Mouse (Mus musculus) hindbrain, postnatal 0 days (tissue): ENCODE data around the gene Gramd2. TPM values are rescaled to one million over a fixed set of nuclear protein-coding genes. Genes with fewer than 3 reads are reported as not detected.
"Not testable (repeated sequence)": the region's sequence is repeated elsewhere in the genome, so short reads cannot be mapped to it uniquely, and the experiment has no call there.

Experiments
- ATAC-seq: fragments of 200-750 bp; cut with Nextera tagmentation; 2 replicates; pipeline ENCODE4 v1.8.0; 2017; ENCODE audit warnings: mild to moderate bottlenecking, moderate TSS enrichment, moderate library complexity
- DNase-seq: peaks from one replicate; pipeline ENCODE4 v3.0.0-alpha.2; 2015; ENCODE audit warnings: low spot score
- H3K27ac ChIP-seq: fragments of 300-500 bp; sonication (generic); 2 replicates; pipeline ENCODE4 v1.5.1; 2014; ENCODE audit warnings: mild to moderate bottlenecking
- H3K27me3 ChIP-seq: fragments of 300-500 bp; sonication (generic); 2 replicates; pipeline ENCODE4 v1.6.1; 2014; ENCODE audit warnings: low read length, mixed read lengths; ENCODE audit not compliant: insufficient read depth
- H3K36me3 ChIP-seq: fragments of 300-500 bp; sonication (generic); 2 replicates; pipeline ENCODE4 v1.6.1; 2014; ENCODE audit warnings: low read length, mixed read lengths; ENCODE audit not compliant: insufficient read depth
- H3K4me1 ChIP-seq: fragments of 300-500 bp; sonication (generic); 2 replicates; pipeline ENCODE4 v1.6.1; 2014; ENCODE audit warnings: antibody characterized with exemption, low read length, mixed read lengths; ENCODE audit not compliant: insufficient read depth
- H3K4me2 ChIP-seq: fragments of 300-500 bp; sonication (generic); 2 replicates; pipeline ENCODE4 v1.6.1; 2014; ENCODE audit warnings: low read depth, mild to moderate bottlenecking, low read length, moderate library complexity, mixed read lengths
- H3K4me3 ChIP-seq: fragments of 300-500 bp; sonication (generic); 2 replicates; pipeline ENCODE4 v1.5.1; 2014; ENCODE audit warnings: low read length
- H3K9ac ChIP-seq: fragments of 300-500 bp; sonication (generic); replicated peaks from 2 replicates; pipeline ENCODE4 v1.6.1; 2014; ENCODE audit warnings: mild to moderate bottlenecking, low read length, moderate library complexity, mixed read lengths
- H3K9me3 ChIP-seq: fragments of 300-500 bp; sonication (generic); 2 replicates; pipeline ENCODE4 v1.6.1; 2016; ENCODE audit warnings: low read length, mixed read lengths
- CTCF ChIP-seq: IDR thresholded peaks from 2 replicates; pipeline ENCODE4 v1.5.1; 2016; ENCODE audit warnings: antibody characterized with exemption, control low read depth, low read depth
- WGBS: fragments of 180-500 bp; shearing (Covaris S2); extraction: QIAGEN DNeasy Blood & Tissue Kit; methylation state at CpG from one replicate; pipeline ENCODE4 v1.1.7; 2014; 5-methylcytosine and 5-hydroxymethylcytosine counted together
- polyA plus RNA-seq: library from polyadenylated mRNA; unstranded; fragments of >200 nt; fragmentation: Nextera tagmentation; extraction: Ambion mirVana; gene quantifications from 2 replicates; pipeline ENCODE4 v1.2.1, GENCODE M21; 2015
- total RNA-seq: library from RNA; depleted of rRNA; stranded (reverse); fragments of >200 nt; gene quantifications from 2 replicates; pipeline ENCODE4 v1.2.3, GENCODE M21; 2014

Gramd2 gene
- total and polyA plus RNA-seq, 2 experiments from 2014 or later, result 2.9 to 5.0 TPM

GRCm38 (mm10) chr9:59748969-59749368, 69.0 kb downstream of the Gramd2 start:
- no peak for TF ChIP-seq CTCF
- H3K27ac ChIP-seq, result no peak overlapping the region
- H3K36me3 ChIP-seq, result no peaks in the 10 kb centered on the region
- H3K4me3 ChIP-seq, result no peak overlapping the region
- H3K27me3 ChIP-seq, result no peaks in the 10 kb centered on the region
- ATAC-seq, result no peak
- no peaks in the 10 kb centered on the region for H3K9me3 ChIP-seq
- DNase-seq, result no peak
- H3K9ac ChIP-seq, result no peak overlapping the region
- WGBS, result 84% methylated on average over 11 of the region's 11 CpGs
- no peak overlapping the region for H3K4me2 ChIP-seq
- no peaks in the 10 kb centered on the region; the same call in 1 of the 2 replicates for H3K4me1 ChIP-seq

GRCm38 (mm10) chr9:59749581-59750265, 69.8 kb downstream of the Gramd2 start:
- Histone ChIP-seq H3K4me3 (peak overlapping the region; percentile 95), H3K9ac (peak overlapping the region; percentile 61), H3K36me3 (no peaks in the 10 kb centered on the region), H3K27me3 (no peaks in the 10 kb centered on the region), H3K4me2 (peak overlapping the region; percentile 61), H3K9me3 (no peaks in the 10 kb centered on the region), H3K27ac (peak overlapping the region; percentile 88), H3K4me1 (no peaks in the 10 kb centered on the region; the same call in 1 of the 2 replicates)
- ATAC-seq, result no peak
- DNase-seq, result peak; percentile 7
- no peak for TF ChIP-seq CTCF
- WGBS, result 33% methylated on average over 12 of the region's 12 CpGs

DNA sequence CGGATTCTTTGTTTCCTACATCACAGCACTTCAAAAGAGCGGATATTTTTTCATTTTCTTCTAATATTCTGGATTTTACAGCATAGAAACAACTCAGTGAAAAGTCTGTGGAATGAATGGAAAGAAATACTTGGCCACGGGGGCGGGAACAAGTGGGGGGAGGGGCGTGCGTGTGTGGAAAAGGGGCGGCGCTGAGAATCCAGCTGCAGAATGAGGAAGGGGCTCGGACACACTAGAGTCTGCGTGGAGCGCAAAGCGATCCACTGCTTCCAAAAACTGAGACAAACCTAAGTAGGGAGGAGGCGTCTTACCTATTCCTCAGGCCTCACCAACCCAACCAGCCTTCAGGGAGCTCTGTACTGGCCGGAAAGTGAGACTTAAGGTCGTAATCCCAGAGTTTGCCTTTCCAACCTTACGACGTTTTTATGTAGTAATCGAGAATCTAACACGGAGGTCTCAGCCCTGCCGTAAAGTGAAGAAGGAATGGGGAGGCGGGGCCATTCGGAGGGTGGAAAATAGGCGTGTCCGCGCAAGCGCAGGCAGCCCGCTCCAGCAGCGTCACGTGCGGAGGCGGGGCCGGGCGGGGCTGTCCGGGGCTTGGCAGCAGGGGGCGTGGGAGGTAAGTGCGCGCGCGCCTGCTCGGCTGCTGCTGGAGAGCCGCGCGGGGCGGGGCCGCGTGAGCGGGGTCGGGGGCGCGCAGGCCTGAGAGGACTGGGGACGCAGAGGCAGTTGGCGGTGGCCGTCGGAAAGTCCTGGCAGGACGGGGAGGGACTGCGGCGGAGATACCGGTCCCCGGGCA, 70.5 kb downstream of the Gramd2 start, which contains the start of the genes Senp8 and Myo9a:
Gene Senp8 (minus strand): TSS at position 444 of the 799 bp plus-strand sequence.
Gene Myo9a (plus strand): TSS at position 630 of the 799 bp plus-strand sequence.
- ATAC-seq (peak; percentile 96), DNase-seq (peak; percentile 99)
- peak within 1 kb of the TSS; percentile 92 for H3K27ac ChIP-seq
- TF ChIP-seq CTCF, result no peak
- H3K9me3 ChIP-seq, result no peaks in the 10 kb centered on the region
- H3K4me1 ChIP-seq, result no peaks in the 10 kb centered on the region; the same call in 1 of the 2 replicates
- peak within 1 kb of the TSS; percentile 95 for H3K4me3 ChIP-seq
- H3K4me2 ChIP-seq, result peak within 1 kb of the TSS; percentile 70
- no peaks in the 10 kb centered on the region for H3K36me3 ChIP-seq
- no peaks in the 10 kb centered on the region for H3K27me3 ChIP-seq
- WGBS, result 1% methylated on average over 57 of the region's 59 CpGs
- H3K9ac ChIP-seq, result peak within 1 kb of the TSS; percentile 93

GRCm38 (mm10) chr9:59751066-59751581, 71.2 kb downstream of the Gramd2 start:
- TF ChIP-seq CTCF, result no peak
- Histone ChIP-seq H3K27me3 (no peaks in the 10 kb centered on the region), H3K9ac (peak overlapping the region; percentile 93), H3K4me1 (no peaks in the 10 kb centered on the region; the same call in 1 of the 2 replicates), H3K4me2 (peak overlapping the region; percentile 70), H3K9me3 (no peaks in the 10 kb centered on the region), H3K4me3 (peak overlapping the region; percentile 95), H3K27ac (peak overlapping the region; percentile 92), H3K36me3 (no peaks in the 10 kb centered on the region)
- DNase-seq (peak; percentile 61), ATAC-seq (peak; percentile 94)
- WGBS, result 0% methylated on average over 33 of the region's 49 CpGs

DNA sequence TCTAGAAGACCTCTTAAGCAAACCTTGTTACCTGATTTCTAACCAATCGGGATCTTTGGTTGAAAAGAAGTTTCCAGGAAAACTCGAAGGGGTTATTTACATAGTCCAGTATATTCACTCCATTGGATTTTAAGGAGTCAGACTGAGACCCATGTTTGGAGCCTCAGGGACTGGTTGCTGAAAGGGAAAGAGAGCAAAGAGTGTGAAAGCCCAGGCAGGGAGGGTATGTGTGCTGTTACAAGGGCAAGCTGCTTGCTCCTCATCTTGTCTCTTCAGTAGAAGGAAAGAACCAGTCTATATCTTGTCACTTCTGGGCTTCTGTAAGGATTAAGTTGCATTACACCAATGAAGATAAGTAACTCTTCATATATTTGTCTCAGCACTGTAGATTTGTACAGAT, 72.0 kb downstream of the Gramd2 start:
- no peak for ATAC-seq
- H3K27ac ChIP-seq, result peak overlapping the region; percentile 92; the same call in 1 of the 2 replicates

GRCm38 (mm10) chr9:59755199-59755598, 75.3 kb downstream of the Gramd2 start:
- no peak overlapping the region for H3K27ac ChIP-seq
- no peak for TF ChIP-seq CTCF
- no peak for ATAC-seq
- no peaks in the 10 kb centered on the region for H3K4me1 ChIP-seq
- no peak for DNase-seq
- H3K36me3 ChIP-seq, result no peaks in the 10 kb centered on the region
- no peak overlapping the region for H3K4me3 ChIP-seq
- no peak overlapping the region for H3K4me2 ChIP-seq
- no peak overlapping the region for H3K9ac ChIP-seq
- H3K9me3 ChIP-seq, result no peaks in the 10 kb centered on the region
- WGBS, result 69% methylated on average over 2 of the region's 2 CpGs
- H3K27me3 ChIP-seq, result no peaks in the 10 kb centered on the region

More for the DNA sequence above, 72.0 kb downstream of the Gramd2 start:
- no peaks in the 10 kb centered on the region for H3K27me3 ChIP-seq
- peak overlapping the region; percentile 93 for H3K9ac ChIP-seq
- peak overlapping the region; percentile 70 for H3K4me2 ChIP-seq
- H3K9me3 ChIP-seq, result no peaks in the 10 kb centered on the region
- 1% methylated on average over 2 of the region's 2 CpGs for WGBS
- TF ChIP-seq CTCF, result no peak
- no peaks in the 10 kb centered on the region for H3K36me3 ChIP-seq
- peak overlapping the region; percentile 95 for H3K4me3 ChIP-seq
- H3K4me1 ChIP-seq, result no peaks in the 10 kb centered on the region; the same call in 1 of the 2 replicates
- DNase-seq, result peak; percentile 12

DNA sequence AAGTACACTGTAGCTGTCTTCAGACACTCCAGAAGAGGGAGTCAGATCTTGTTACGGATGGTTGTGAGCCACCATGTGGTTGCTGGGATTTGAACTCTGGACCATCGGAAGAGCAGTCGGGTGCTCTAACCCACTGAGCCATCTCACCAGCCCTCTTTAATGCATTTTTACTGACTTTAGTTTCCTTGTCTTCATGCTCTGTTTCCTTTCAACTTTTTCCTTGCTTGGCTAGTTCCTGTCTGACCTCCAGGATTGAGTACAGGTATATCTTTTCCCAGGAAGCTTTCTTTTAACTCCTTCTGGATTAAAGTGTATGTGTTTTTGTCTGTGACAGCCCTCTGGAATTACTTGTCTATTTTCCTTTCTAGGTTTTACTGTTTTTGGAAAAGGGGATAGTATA, 77.1 kb downstream of the Gramd2 start:
- WGBS, result 94% methylated on average over 2 of the region's 3 CpGs
- not testable (repeated sequence) for H3K4me2 ChIP-seq, H3K36me3 ChIP-seq, DNase-seq, H3K27me3 ChIP-seq, H3K4me1 ChIP-seq, ATAC-seq, H3K9ac ChIP-seq, H3K4me3 ChIP-seq, H3K9me3 ChIP-seq, H3K27ac ChIP-seq
